Mouse (Mus musculus): ENCODE data around the gene Cpne5.

Gene Cpne5

DNA sequence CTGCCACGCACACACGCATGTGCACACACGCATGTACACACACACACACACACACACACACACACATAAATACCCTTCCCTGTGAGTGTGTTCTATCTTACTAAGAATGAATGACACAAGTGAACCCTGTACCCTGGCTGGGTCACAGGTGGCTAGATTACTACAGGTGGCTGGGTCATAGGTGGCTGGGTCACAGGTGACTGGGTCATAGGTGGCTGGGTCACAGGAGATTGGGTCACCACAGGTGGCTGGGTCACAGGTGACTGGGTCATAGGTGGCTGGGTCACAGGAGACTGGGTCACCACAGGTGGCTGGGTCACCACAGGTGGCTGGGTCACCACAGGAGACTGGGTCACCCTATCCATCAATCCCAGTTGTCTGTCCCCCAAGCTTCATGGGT, 27.9 kb downstream of the Cpne5 start:
- DNase-seq (ENCODE audit: low read depth, low spot score), result no peak

DNA sequence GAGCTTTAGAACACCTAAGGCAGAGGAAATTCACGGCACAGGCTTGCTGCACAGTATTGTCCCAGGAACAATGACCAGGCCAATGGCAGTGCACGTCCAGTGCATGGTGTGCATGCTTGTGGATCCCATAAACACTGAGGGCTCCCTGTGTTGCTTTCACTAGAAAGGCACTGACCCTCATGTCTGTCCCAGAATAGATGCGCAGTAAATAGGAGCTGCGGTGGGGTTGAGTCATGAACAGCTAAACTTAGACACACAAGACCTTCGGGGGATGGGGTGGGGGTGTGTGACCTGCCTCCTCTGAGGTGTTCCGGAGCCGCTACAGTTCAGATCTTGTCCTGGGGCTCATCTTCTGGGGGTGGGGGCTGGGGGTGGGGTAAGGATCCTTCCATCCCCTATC, 31.9 kb downstream of the Cpne5 start:
- no peak for DNase-seq (ENCODE audit: low read depth, low spot score)

- DNase-seq (ENCODE audit: low read depth, low spot score), result no peak
These were observed 35.4 kb downstream of the Cpne5 start for GRCm38 (mm10) chr17:29202604-29203003.

- no peak for DNase-seq (ENCODE audit: low read depth, low spot score)
These were observed 38.1 kb downstream of the Cpne5 start for GRCm38 (mm10) chr17:29199821-29200220.

DNA sequence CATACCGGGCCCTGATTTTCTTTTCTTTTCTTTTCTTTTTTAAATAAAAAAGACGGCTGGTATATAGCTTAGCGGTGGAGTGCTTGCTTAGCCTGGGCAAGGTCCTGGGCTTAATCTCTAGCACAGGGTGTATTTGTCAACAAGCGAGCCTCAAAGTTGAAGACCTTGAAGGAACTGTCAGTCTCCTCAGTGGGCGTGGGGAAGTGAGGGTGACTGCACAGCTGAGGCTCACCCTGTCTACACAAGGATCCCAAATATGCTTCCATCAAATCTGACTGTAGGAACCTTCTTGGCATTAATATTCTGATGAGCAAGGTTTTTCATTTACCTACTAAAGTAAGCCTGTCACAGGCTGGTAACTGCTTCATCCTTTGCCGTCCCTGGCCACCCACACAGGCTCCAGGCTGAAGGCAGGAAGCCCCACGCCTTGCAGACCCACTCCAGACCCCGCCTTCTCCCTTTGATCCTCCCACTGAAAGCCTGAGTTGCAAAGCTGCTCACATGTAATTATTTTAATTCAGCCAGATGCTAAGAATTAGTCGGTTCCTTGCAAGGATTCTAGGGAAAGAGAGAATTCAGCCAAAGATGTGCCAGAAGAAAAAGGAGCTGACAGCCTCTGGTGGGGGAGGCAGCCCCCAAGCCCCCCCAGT, 38.7 kb downstream of the Cpne5 start:
- no peak for DNase-seq (ENCODE audit: low read depth, low spot score)

- DNase-seq (ENCODE audit: low read depth, low spot score), result no peak
These were observed 42.4 kb downstream of the Cpne5 start for GRCm38 (mm10) chr17:29195579-29195978.

GRCm38 (mm10) chr17:29188989-29189388, 49.0 kb downstream of the Cpne5 start:
- no peak for DNase-seq (ENCODE audit: low read depth, low spot score)

GRCm38 (mm10) chr17:29186989-29187859, 50.7 kb downstream of the Cpne5 start:
- no peak for DNase-seq (ENCODE audit: low read depth, low spot score)

DNA sequence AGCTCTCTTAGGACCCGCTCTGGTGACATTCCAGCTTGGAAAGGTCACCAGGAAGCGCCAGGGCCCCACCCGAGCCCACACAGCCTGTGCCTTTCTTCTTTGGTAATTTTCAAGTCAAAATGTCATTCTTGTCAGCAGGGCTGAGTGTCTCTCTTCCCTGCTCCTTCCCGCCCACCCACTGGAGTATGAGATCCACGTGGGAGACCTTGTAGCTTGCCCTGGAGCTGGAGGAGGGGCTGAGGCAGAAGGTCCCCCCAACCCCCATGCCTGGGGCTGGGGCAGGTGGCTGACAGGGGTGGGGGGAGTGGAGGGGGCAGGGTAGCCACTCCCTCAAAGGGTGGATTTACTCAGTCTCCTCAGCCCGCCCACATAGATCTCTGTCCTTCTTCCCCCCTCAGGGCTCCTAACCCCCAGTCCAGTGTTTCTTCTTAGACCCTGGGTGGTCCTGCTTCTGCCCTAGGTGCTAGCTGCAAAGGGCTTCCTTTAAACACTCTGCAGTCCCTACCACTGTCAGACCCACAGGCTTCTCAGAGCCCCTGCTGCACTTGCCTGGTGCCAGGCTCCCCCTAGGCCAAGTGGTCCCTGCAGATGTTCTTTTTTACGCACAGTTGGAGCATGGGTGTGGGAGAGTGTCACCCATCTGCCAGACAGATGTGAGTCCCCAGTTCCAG, 52.5 kb downstream of the Cpne5 start:
- no peak for DNase-seq (ENCODE audit: low read depth, low spot score)

- no peak for DNase-seq (ENCODE audit: low read depth, low spot score)
These were observed 54.8 kb downstream of the Cpne5 start for GRCm38 (mm10) chr17:29183162-29183561.

- no peak for DNase-seq (ENCODE audit: low read depth, low spot score)
These were observed 56.2 kb downstream of the Cpne5 start for GRCm38 (mm10) chr17:29181751-29182150.

GRCm38 (mm10) chr17:29180406-29181127, 57.4 kb downstream of the Cpne5 start:
- DNase-seq (ENCODE audit: low read depth, low spot score), result no peak

GRCm38 (mm10) chr17:29179917-29180316, 58.0 kb downstream of the Cpne5 start:
- DNase-seq (ENCODE audit: low read depth, low spot score), result no peak

- no peak for DNase-seq (ENCODE audit: low read depth, low spot score)
These were observed 59.4 kb downstream of the Cpne5 start for GRCm38 (mm10) chr17:29178503-29179059.

DNA sequence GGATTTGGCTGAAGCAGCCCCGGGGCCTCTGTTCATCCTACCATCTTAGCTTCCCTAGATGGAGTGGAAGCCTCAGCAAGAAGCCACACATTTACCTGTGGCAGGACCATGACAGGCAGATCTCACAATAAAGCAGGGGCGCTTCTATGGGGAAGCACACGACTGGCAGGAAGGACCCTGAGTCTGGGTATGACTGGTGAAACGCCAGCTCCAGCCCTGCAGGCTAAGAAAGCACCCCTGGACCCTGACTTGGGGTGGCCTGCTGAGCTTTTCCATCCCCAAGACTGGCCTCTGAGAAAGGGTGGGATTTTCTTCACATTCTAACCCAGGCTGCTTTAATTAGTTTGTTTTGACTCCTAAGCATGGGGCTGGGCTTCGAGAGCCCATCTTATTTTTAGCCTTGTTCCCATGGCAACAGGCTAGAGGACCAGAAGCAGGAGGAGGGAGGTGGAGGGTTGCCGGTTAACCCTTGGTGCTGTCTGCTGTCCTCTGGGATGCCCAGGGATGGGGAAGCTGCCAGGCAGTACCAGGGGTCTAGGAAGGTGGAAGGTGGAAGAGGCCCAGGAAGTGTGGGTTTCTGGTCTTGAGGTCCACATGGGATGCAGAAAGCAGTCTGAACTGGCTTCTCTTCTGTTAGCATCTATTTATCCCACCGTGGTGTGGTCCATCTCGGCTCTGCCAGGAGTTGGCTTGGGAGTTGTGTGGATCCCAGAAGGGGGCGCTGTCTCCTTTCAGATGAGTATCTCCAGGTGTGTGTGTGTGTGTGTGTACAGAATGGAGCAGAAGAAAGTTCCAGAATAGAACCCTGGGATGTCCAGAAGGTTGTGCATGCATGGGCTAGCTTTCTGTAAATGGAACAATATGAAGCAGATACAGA, 61.3 kb downstream of the Cpne5 start:
- DNase-seq (ENCODE audit: low read depth, low spot score), result peak; percentile 63

GRCm38 (mm10) chr17:29175693-29176092, 62.3 kb downstream of the Cpne5 start:
- no peak for DNase-seq (ENCODE audit: low read depth, low spot score)

DNA sequence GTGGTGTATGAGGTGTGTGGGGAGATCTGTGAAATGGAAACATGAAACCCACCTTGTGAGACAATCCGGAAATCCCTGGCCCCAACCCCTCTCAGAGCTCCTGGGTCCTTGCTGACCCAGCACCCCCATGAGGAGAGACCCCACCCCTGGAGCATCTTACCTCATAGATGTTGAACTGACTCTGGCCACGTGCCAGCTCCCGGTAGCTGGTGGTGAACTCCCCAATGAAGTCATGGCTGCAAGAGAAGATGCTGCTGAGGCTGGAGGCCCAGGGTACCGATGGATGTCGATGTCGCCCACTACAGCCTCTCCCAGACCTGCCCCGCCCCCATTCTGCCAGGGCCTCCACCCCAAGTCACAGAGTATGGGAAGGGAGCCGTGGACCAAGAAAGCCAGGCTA, 64.8 kb downstream of the Cpne5 start:
- DNase-seq (ENCODE audit: low read depth, low spot score), result no peak

DNA sequence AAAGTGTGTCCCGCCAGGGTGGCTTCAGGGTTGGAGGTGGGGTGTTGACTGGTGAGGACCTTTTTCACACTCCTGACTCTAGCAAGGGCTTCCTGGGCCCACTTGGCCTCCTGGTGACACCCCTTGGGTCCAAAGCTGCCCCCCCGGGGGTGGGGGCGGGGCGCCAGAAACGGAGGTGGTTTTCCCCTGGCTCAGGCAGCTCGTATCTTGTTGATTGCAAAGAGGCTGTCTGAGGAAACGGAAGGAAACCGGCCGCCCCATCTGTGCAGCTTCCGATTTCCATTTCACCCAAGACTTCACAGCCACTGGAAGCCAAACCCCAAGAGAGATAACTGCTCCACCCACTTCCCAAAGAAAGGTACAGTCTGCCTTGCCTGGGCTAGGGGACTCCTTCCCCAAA, 65.9 kb downstream of the Cpne5 start:
- no peak for DNase-seq (ENCODE audit: low read depth, low spot score)

GRCm38 (mm10) chr17:29171001-29171772, 66.8 kb downstream of the Cpne5 start:
- peak; percentile 82 for DNase-seq (ENCODE audit: low read depth, low spot score)
